Mouse (Mus musculus): ENCODE results near the gene 6720489N17Rik. TPM values are rescaled to one million over a fixed set of nuclear protein-coding genes. Genes with fewer than 3 reads are reported as not detected.
"Not testable (repeated sequence)": the region's sequence is repeated elsewhere in the genome, so short reads cannot be mapped to it uniquely, and the experiment has no call there.

The 6720489N17Rik gene
- polyA plus RNA-seq, 1 experiment from 2014 or later, result 15.3 TPM

DNA sequence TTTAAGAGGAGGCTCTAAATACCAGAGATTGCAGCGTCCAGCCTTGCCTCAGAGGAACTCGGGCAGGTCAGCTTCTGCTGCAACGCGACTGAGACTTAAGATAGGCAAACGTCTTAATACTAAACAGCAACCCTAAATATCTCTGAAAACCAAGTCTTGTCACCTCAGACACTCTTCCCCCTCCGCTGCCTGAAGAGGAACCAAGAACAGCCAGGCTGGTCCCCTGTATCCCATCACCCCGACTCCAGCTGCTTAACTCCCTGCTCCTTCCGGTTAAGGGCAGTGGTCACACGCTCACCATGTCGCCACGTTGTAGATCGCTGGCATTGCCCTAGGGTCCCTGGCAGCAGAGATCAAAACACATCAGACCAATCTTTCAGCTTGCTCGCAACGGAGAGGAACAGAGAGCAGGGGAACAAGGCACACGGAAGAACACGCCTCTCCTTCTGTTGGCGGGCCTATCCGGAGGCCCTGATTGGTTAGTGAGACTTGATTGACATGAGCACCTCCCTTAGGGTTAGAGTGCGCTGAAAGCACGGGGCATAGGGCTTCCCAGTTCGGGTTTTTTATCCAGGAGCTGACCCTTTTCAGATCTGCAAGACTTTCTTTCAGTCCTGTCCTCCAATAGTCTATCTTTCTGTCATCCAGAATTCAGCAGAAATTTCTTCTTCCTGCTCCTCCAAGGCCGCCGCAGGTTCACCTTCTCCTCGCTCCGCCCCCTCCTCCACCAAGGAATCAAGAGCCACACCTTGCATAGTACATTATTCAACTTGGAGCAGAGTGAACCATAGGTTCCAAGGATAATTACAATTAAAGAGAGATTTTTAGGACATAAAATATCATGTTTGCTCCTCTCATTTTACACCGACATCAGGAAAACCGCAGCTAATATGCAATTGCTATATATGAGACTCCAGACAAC, 65.5 kb downstream of the 6720489N17Rik start, which contains the start of gene Zfp935:
Gene Zfp935, minus strand, starts transcription at position 323 of the 922 bp plus-strand sequence.
- not testable (repeated sequence) for H3K36me3 ChIP-seq (ENCODE audit: control insufficient read depth, insufficient read depth, low read length); H3K27ac ChIP-seq (ENCODE audit: low read depth); H3K4me1 ChIP-seq (replicated peaks; ENCODE audit: control insufficient read depth, insufficient read depth, low read length); ATAC-seq (replicated peaks; ENCODE audit: low FRiP score, low TSS enrichment, low read depth); H3K27me3 ChIP-seq (replicated peaks; ENCODE audit: control insufficient read depth, insufficient read depth, low read length)
- Histone ChIP-seq H3K9ac (ENCODE audit: low read length) (0 out of 2 replicates have a peak within 1 kb of the TSS, but pooled peaks have one; percentile 40), H3K9me3 (ENCODE audit: control insufficient read depth, low read length) (peaks cover 11% of the 10 kb centered on the region), H3K4me3 (ENCODE audit: low read depth, low read length) (peak within 1 kb of the TSS; percentile 43), H3K4me2 (ENCODE audit: low read length) (peak within 1 kb of the TSS; percentile 33)
- peak; percentile 51 for DNase-seq (ENCODE audit: low spot score)
- 3% methylated on average over 25 of the region's 27 CpGs for WGBS

Small RNA genes lying within 50 kb of the gene (microRNA-seq; reads per million reads assigned to microRNA genes)
- not detected for gene Gm24020

Other genes with a start within 250 kb of the 6720489N17Rik start
- gene Gm3604, start 241.0 kb downstream of the 6720489N17Rik start, polyA plus RNA-seq (2014; fragmentation: Nextera tagmentation; extraction: Ambion mirVana), result 5.0 and 7.6 TPM in 2 replicates
- 10.3 and 12.6 TPM in 2 replicates for gene Gm49359, start 157.3 kb downstream of the 6720489N17Rik start, polyA plus RNA-seq (2014; fragmentation: Nextera tagmentation; extraction: Ambion mirVana)
- gene Zfp935, start 65.7 kb downstream of the 6720489N17Rik start, polyA plus RNA-seq (2014; fragmentation: Nextera tagmentation; extraction: Ambion mirVana), result not detected in 2 replicates
- gene Zfp934, start 53.0 kb downstream of the 6720489N17Rik start, polyA plus RNA-seq (2014; fragmentation: Nextera tagmentation; extraction: Ambion mirVana), result 19.2 and 19.6 TPM in 2 replicates
- 26.0 and 30.7 TPM in 2 replicates for gene Platr25, start 136.5 kb upstream of the 6720489N17Rik start, polyA plus RNA-seq (2014; fragmentation: Nextera tagmentation; extraction: Ambion mirVana)
- gene Gm5141, start 161.6 kb upstream of the 6720489N17Rik start, polyA plus RNA-seq (2014; fragmentation: Nextera tagmentation; extraction: Ambion mirVana), result 8.8 and 9.6 TPM in 2 replicates
- gene Fbp2, start 234.2 kb upstream of the 6720489N17Rik start, polyA plus RNA-seq (2014; fragmentation: Nextera tagmentation; extraction: Ambion mirVana), result 123 and 142 TPM in 2 replicates